Mouse (Mus musculus): ENCODE results near the gene Plbd2.
A peak's percentile ranks its signal among the peaks of the same experiment; 100 is the strongest.

Plbd2 gene

DNA sequence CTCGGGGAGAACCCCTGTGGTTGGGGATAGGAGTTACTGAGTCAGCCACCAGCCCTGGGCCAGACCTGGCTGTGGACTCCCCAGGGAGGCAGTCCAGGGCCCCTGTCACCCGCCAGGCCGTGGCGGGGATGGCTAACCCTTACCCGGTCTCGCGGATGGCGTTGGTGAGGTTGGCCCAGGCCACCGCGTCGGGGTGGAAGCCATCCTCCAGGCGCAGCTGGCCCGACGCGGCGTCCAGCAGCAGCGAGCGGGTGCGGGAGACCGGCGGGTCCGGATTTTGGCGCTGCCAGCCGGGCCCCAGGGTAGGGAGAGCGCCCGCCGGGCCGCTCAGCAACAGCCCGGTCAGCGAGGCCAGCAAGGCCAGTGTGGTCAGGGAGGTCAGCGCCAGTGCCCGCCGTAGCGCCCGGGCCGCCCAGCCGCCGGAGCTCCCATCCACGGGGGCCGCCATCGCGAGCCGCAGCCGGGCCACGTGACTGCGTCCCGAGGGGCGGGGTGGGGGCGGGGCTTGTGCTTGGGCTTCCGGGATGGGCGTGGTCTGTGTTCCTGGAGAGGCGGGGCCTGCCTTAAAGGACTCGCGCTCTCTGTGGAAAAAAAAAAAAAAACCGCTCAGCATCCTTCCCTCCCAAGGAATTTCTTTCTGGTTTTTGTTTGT is at the start of gene Plbd2:
Gene Plbd2 (minus strand): TSS at position 482 of the 652 bp plus-strand sequence.
- DNase-seq (ENCODE audit: low spot score in 2 of 2), result peak; percentile 63 to 68

DNA sequence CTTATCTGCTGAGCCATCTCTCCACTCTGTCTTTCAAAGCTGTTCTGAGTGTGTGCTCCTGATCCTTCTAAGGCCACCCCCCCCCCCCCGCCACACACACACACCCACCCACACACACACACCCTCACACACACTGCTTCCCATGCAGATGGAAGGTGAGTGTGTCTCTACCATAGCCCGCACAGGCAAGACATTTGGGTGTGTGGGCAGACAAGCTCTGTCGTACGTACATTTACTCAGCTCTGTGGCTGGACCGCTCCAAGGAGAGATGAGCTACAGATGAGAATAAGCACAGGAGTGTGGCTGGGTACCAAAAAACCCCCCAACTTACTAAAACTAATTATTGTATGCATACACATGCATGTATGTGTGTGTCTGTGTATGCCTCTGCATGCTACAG is 47.2 kb upstream of the Plbd2 start:
- no peak for DNase-seq (ENCODE audit: low spot score in 2 of 2)

DNA sequence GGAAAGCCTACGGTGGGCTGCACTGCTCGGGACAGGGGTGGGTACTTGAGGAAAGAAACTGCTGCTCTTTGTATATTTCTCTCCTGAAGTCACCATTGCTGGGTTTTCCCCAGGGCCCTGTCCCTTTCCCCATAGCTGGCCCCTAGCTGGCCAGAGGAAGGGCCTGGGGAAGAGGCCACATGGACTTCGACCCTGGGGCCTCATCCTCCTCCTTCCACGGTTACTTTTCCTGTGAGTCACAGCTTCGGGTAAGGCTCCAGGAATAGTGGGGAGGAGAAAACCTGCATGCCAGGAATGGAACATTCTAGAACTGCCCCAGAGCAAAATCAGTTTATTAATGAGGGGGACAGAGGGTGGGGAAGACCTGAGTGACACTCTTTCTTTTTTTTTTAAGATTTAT is 46.7 kb upstream of the Plbd2 start:
- DNase-seq (ENCODE audit: low spot score in 2 of 2), result no peak

DNA sequence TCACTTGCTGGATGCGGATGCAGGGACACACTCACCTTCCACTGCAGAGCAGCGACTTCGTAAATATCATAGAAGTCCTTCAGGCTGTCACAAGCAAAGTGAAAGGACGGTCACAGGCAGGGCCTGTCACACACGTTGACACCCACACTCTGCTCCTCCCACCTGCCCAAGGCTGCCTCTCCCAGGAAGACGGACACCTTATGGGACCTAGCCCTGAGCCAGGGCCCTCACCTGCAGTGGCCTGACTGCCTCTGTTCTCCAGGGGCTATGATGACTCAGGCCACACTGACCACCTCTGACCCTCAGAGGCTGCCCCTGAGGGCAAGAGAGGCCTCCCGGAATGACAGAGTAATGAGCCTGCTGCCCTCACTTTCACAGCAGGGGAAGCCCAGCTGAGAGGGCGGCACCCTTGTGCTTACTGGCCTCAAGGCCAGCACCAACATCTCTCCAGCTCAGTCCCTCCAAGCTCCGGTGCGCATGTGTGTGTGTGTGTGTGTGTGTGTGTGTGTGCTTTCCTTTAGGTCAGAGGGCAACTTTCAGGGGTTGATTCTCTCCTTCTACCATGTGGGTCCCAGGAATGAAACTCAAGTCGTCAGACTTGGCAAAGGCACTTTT is 44.9 kb upstream of the Plbd2 start:
- no peak for DNase-seq (ENCODE audit: low spot score in 2 of 2)

DNA sequence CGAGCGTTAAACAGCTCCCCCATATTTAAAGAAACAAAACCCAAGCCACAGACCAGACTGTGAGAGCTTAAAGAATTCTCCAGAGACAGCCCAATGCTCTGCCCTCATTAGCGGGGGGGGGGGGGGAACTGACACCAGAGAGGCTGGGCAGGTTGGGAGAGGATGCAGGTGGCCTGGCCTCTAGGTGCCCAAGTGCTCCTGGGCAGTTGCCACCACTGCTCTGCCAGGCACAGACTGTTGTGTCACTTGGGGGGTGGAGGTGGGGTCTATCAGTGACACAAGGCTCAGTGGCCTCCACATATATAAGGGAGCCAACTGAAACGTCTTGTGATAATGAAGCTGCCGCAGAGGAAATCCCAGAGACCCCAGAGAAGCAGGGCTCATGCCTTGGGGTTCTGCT is 33.2 kb upstream of the Plbd2 start:
- no peak for DNase-seq (ENCODE audit: low spot score in 2 of 2)

DNA sequence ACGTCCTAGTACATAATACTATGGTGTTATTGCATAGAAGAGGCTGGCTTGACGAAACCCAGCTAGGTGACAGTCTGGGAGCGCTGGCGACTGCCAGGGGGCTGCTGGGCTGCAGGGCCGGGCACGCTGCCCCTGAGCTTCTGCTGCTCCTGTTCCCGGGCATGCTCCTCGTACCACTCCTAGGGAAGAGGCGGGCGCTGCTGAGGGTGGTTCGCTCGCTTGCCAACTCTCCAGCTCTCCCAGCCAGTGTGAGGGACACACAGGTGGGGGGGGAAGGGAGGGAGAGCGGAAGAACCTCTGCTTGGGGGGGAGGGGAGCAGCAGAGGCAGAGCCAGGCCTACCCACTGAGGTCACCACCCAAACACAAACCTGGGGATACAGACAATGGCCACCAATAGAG is 32.6 kb upstream of the Plbd2 start:
- DNase-seq (ENCODE audit: low spot score in 2 of 2), result peak in 1 of 2 experiments; percentile 52

DNA sequence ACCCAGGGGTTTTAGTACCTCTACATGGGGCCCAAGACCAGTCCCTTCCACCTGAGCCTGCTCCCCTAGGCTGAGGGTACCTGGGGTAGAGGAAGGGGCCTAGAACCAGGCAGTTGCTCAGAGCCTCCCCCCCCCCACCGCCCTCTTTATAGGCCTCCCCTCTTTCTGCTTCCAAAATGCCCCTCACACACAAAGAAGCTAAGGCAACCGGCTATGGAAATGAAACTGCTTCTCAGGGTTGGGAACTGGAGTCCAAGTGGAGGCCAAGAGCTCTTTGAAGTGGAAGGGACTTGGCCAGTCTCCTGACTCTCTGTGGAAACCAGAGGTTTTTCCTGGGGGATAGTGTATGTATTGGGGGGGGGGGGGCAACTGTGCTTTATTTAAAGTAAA is 31.3 kb upstream of the Plbd2 start:
- DNase-seq (ENCODE audit: low spot score in 2 of 2), result no peak

DNA sequence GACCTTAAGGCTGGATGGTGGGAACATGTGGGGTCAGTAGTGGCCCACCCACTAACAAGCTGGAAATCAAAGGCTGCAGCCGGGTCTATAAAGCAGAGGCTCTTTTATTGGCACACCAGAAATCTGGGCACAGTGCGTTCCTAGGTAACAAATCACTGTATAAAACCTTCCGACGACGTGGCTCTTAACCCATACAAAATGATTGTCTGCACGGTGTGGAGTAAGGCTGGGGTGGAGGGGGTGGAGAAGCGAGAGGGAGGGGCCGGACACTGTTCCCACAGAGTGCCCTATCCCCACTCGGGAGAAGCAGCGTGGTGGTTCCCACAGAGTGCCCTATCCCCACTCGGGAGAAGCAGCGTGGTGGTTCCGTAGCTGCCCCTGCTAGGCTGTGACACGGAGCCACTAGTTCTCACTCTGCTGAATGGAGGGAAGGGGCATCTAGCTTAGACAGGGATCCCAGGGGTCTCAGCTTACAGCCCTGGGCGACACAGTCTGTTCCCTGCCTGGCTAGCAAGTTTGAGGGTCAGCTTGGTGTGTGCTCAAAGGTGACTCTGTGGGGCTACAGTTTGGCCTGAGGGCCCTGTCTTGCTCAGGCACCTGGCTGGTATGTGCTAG is 30.8 kb upstream of the Plbd2 start:
- no peak for DNase-seq (ENCODE audit: low spot score in 2 of 2)

DNA sequence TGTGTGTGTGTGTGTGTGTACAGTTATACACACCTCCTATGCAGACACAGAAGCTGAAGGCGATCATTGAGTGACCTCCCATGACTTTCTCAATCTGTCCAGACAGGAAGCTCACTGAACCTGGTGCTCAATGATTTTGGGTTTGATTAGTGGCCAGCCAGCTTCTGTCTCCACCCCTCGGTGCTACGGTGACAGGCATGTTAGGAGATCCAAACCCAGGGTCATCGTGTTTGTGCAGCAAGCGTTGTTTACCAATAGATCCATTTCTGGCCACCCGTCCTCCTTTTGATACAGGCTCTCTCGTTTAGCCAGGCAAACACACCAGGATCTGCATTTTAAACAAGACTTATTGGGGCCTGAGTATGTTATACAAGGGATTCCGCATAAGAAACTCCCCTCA is 28.2 kb upstream of the Plbd2 start:
- DNase-seq (ENCODE audit: low spot score in 2 of 2), result no peak

DNA sequence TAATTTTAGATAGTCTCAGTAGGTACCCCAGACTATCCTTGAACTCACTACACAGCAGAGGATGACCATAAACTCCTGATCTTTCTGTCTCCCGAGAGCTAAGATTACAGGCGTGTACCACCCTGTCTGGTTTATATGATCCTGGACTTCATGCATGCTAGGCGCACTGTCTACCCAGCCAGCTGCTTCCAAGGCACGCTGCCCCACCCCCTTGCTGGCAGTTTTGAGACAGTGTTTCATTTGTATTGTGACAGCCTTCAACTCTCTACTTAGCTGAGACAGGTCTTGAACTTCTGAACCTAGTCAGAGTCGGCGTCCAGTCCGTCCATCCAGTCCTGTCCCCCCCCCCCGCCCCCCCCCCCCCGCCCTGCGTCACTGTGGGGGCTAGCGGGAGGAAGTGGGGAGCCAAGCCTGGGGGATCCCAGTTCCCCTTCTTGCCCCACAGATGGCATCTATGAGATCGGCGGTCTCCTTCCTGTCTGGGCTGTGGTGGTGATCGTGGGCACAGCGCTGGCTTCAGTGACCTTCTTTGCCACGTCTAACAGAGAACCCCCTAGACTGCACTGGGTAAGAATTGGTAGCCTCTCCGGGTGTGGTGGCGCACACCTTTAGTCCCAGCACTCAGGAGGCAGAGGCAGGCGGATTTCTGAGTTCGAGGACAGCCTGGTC is 24.0 kb upstream of the Plbd2 start:
- no peak for DNase-seq (ENCODE audit: low spot score in 2 of 2)

DNA sequence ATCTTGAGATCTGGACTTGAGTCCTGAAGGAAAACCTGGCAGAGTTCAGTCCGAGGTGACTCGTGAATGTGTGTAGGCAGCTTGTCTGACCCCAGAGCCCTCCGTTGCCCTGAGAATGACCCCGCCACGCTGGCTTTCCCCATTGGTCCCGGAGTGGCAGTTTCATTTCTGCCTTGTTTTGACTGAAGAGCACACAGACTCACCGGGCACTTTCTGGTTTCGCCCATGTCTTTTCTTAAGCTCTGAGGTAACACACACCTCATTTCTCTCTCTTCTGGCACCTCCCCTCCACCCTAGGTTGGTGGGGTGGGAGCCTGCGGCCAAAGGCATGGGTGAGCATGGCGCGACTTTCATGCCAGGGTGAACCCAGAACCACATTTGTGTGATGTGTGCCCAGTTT is 22.9 kb upstream of the Plbd2 start:
- no peak for DNase-seq (ENCODE audit: low spot score in 2 of 2)

DNA sequence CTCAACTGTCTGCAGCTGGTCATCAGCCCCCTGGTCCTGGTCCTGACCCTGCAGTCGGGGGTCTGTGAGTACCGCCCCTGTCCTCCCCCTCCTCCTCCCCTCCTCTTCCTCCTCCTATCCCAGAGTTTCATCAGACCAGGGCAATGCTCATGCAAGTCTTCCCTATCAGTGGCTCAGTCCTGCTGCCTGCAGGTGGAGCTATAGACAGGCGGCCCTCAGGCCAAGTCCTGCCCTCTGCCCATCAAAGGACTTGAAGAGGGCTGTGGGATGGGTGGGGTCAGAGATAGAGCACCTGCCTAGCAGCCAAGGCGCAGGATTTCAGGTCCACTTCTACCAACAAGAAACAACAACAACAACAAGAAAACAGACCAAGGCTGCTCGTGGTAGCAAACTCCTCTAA is 22.3 kb upstream of the Plbd2 start:
- DNase-seq (ENCODE audit: low spot score in 2 of 2), result no peak

DNA sequence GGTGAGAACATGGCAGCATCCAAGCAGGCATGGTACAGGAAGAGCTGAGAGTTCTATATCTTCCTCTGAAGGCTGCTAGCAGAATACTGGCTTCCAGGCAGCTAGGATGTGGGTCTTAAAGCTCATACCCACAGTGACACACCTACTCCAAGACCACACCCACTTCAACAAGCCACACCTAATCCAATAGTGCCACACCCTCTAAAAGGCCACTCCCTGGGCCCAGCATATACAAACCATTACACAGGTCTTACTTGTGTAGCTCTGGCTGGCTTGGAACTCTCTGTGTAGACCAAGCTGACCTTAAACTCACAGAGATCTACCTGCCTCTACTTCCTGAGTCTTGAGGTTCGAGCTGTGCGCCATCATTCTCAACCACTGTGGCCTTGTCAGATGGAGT is 21.3 kb upstream of the Plbd2 start:
- DNase-seq (ENCODE audit: low spot score in 2 of 2), result no peak

DNA sequence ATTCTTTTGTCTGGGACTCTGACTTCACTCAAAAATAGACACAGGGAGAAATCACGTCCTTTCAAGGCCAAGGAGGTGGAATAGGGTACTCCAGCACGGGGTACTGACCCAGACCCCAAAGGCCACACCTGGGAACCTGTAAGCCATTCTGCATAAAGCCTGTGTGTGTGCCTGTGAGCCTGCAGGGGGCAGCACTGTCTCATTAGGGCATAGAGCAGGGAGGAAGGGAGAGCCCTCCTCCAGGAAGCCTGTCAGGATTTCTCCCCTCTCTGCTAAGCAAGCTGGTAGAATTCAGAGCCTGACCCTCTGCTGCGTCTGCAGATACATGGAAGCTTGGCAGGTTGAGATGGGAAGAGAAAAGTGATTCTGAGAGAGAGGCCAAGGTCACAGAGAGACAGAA is 19.2 kb upstream of the Plbd2 start:
- DNase-seq (ENCODE audit: low spot score in 2 of 2), result no peak

DNA sequence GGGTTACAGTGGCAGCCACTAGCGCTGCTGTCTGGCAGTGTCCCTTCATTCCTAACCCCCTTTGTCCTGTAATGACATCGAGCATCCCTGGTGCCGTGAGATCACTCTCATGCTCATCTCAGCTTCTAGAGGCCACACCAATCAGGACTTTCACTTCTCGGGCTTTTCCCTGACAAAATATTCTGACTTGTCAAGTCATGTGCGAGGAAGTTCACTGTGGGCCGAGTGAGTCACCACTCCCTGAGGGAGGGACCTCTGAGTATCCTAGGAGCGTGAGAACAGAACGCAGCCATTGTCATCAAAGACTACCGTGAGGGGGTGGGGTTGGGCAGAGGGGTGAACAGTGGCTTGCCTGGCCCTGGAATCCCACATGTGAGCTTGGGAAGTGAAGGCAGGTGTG is 14.1 kb upstream of the Plbd2 start:
- DNase-seq (ENCODE audit: low spot score in 2 of 2), result no peak

DNA sequence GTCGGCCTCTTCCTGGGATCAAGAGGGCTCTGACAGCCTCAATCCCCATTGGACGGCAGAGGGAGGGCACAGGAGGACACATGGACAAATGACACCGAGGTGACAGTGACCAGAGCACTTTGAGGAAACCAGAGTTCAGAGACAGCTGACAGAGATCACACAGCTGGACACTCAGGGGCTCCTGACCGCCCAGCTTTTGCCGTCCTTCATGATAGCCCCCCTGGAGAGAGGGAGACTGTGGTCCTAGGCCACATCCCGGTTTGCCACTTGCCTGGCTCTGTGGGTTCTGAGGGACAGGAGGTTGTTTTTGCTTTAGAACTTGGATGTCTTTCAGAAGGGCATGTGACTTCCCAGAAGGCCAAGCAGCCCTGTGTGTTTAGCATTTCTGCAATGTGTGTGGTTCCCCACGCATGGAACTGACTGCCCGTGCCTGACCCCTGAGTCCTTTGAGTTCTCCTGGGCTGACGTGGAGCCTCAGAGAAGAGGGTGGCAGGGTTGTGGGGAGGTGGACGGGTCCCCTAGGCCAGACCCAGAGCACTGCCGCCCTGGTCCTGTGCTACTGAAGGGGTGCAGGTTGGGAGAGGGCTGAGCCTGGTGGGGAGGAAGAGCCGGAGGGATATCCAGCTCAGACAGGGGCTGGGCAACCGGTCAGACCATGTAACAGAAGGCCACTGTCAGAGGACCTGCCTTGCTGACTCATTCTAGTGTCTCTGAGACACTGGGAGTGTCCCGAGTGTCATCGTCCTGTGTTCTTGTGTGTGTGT is 13.0 kb upstream of the Plbd2 start:
- no peak for DNase-seq (ENCODE audit: low spot score in 2 of 2)

DNA sequence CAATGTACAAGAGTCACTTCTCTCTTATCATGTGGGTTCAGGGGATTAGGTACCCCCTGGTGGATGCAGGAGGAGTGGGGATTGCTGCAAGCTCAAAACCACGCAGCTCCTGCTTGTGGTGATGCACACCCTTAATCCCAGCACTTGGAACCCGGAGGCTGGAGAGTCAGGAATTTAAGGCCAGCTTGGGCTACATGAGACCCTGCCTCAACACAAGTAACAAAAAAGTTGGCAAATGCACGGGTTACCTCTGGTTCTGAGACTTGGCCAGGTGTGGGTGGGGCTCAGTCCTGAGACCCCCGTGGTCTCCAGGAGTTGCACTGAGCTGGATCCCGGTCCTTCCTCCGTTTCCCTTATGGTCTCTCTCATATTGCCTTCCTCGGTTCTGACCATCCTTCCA is 12.0 kb upstream of the Plbd2 start:
- no peak for DNase-seq (ENCODE audit: low spot score in 2 of 2)

DNA sequence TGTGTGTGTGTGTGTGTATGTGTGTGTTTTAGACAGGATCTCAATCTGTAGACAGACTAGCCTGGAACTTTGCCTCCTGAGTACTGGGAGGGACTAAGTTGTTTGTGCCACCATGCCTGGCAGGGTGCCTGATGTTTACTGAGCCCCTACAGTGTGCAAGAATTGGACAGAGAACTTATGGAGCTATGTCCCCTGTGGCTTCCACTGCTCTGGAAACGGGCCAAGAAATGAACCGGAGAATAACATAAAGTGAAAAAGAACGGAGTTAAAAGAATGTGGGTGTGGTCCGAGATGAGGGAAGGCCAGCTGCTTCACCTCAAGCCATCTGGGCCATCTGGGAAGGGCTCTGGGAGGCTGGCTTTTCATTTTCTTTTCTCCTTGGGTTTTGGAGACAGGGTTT is 11.3 kb upstream of the Plbd2 start:
- DNase-seq (ENCODE audit: low spot score in 2 of 2), result no peak

DNA sequence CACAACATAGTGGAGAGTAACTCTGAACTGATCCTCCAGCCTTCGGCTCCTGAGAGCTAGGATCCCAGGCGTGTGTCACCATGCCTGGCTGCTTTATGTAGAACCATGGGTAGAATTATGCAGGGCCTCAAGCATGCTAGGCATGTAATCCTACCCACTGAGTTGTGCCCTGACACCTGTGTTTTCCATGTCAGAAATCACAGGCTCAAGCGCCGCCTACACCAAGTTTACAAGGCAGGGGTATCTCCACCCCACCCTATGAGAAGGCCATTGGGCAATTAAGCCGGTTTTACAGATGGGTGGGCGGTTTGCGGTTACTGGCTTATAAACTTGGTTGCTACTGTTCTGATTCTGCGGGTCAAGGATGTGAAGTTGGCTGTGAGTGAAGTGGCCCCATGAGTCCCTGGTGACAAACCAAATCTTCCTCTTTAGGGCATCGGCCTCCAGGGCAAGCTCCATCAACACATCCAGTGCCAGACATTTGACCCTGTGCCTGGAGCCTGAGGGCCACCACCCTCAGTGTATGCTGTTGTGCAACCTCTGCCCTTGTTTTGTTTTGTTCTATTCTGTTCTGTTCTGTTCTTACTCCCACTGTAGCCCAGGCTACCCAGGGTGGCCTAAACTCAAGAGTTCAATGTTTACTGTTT is 10.7 kb upstream of the Plbd2 start:
- no peak for DNase-seq (ENCODE audit: low spot score in 2 of 2)

DNA sequence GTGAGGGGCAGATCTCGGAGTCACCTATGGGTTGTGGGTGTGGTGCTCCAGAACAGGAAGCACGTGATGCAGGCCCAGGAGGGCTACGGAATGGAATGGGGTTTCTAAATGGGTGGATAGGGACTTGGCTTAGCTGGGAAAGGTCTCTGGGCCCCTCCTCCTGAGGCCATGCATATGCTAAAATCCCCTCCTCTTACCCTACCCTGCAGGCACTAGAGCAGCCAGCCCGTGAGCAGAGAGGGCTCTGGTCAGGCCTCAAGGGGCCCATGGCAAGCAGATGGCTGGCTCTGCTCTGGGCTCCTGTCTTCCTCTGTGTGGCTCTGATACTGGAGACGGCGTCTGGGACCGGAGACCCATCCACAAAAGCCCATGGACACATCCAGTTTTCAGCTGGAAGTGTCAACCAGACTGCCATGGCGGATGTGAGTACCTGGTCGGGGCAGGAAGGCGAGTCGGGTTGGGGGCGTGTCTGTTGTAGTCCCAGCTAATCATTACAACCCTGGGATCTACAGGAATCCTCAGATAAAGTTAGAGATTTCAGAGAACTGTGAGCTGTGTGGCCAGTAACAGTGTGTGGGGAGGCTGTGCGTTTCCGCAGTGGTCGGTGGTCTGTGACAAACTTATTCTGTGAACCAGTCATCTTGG is 9.6 kb upstream of the Plbd2 start:
- no peak for DNase-seq (ENCODE audit: low spot score in 2 of 2)

DNA sequence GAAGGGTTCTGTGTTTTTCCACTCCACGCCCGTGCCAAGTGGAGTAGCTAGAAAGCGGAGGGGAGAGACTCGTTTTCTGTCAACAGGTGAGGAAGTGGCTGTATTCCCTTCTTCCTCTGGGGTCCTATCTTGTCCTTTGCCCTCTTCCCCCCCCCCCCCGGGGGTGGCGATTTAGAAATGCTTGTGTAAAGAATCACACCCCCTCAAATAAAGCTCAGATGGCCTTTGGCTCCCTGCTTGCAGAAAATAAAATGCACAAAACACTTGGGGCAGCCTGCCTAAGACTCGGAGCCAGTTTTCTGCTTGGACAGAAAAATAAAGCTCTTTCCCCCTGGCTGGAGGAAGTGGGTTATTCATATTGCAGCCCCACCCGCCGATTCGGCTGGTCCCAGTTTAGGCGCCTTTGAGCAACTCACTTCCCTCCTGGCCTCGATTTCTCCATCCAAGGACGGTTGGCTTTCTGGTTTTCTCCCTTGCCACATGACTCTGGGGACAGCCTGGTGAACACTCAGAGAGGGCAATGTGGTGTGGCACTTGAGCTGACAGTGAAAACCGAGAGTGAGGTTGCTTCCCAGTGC is 8.3 kb upstream of the Plbd2 start:
- no peak for DNase-seq (ENCODE audit: low spot score in 2 of 2)

All from frontal cortex, postnatal 36 days (tissue).